Mouse (Mus musculus): Measurements from ENCODE around the gene Plbd2.
A peak's percentile ranks its signal among the peaks of the same experiment; 100 is the strongest.

The Plbd2 gene

DNA sequence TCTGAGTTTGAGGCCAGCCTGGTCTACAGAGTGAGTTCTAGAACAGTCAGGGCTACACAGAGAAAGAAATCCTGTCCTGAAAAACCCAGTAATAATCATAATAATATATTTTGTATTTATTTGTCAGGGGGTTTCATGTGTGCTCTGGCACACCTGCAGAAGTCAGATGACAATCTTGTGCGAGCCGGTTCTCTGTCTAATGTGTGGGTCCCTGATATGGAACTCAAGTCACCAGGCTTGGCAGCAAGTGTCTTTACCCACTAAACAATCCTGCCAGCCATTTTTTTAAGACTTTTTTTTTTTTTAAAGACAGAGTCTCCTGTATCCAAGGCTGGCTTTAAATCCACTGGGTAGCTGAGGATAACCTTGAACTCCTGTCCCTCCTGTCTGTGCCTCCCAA, 30.1 kb downstream of the Plbd2 start:
- no peak for DNase-seq (ENCODE audit: low read depth, low spot score)

DNA sequence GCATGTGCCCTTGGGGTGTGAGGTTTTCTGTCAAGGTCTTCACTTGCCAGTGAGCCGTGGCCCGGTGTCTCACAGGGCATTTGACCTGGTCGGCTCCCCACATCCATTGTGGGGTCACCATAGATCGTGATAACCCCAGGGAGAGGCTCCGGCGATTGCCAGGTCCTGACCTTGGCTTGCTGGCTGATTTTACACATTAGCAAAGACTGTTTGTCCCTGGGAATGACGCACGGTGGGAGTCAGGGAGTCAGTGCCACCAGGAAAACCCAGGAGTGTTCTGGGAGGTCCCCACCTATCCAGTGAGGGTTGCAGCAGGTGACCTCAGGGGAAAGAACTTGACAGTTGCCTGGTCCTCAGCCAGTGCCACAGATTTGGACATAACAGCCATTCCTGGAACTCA, 30.7 kb downstream of the Plbd2 start, which contains the start of gene Sdsl:
TSS of gene Sdsl (minus strand) at position 41 of the 400 bp plus-strand sequence.
- DNase-seq (ENCODE audit: low read depth, low spot score), result no peak

DNA sequence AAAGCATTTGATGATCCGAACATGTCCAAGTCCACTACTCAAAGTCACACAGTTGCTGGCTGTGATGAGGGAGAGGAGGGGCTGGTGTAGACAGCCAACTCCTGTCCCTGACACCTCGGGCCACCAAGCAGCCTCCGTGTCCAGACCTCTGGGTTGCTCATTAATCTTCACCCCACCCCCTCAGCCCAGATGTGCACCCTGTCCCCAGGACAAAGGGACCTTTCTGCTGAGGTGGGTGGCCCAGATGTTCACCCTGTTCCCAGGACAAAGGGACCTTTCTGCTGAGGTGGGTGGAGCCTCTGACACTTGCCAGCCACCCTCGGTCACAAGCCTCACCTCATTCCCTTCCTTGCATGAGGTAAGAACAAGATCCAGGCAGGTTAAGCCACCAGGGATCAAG, 31.9 kb downstream of the Plbd2 start:
- DNase-seq (ENCODE audit: low read depth, low spot score), result no peak

DNA sequence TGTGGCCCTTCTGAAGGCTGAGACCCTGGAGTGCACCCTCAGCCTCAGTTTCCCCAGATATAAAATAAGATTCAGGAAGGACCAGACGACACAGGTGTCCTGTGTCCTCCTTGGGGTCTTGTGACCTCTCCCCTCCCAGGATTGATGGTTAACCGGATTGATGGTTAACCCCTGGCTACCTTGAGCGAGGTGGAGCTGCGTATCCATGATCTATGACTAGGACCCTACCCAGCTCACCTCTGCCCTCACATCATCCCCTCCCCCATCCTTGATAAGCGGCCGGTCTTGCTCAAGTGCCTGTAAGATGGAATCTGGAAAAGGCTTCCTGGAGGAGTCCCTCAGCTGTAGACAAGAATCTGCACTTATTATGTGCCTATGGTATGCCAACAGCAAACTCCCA, 34.6 kb downstream of the Plbd2 start:
- DNase-seq (ENCODE audit: low read depth, low spot score), result no peak

DNA sequence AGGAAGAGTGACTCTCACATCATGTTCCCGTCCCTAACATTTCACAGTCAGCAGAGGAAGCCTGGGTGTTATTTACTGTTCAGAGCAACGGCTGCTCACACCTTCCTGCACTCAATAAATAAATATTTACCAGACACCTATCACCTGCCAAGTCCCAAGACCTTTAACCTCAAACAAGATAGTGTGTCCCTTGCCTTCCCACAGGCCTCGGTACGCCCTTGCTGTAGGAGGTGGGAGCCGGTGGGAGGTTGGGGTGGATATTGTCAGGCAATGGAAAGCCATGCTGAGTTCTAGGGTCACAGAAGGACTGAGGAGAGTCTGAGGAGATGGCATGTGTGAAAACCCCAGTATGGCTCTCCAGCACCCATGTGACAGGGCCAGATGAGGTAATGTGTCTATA, 35.1 kb downstream of the Plbd2 start:
- no peak for DNase-seq (ENCODE audit: low read depth, low spot score)

DNA sequence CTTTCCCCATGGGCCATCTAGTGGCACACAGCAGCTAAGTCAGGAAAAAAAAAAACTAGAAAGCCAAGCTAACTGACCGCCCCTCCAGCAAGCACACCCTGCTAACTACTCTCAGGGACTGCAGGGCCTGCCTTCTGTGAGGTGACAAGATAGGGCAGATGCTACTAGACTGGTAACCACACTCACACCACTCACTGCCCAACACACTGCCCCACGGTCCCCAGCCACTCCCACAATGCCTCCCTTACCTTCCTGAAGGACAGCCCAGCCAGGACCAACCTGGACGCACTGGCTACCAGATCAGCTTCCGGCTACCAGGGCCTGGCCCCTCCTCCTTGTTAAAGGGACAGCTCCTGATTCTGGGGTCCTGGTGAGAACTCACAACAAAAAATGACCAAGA, 36.4 kb downstream of the Plbd2 start:
- no peak for DNase-seq (ENCODE audit: low read depth, low spot score)

DNA sequence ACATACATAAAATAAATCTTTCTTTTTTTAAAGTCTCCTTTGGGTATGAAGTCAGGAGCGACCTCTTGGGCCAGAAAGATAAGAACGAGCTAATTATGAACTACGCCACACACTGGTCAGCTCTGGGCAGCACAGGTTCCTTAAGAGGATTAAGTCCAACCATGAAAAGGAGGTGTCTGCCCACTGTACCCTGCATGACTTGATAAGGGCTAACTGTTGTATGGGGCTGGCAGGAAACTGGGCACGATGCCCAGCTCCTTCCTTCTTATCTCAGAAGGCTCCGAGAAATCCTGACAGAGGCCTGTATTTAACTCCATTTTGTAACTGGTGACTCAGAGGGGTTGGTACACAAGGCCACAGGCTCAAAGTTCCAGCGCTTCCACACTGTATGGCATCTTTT, 37.6 kb downstream of the Plbd2 start:
- no peak for DNase-seq (ENCODE audit: low read depth, low spot score)

DNA sequence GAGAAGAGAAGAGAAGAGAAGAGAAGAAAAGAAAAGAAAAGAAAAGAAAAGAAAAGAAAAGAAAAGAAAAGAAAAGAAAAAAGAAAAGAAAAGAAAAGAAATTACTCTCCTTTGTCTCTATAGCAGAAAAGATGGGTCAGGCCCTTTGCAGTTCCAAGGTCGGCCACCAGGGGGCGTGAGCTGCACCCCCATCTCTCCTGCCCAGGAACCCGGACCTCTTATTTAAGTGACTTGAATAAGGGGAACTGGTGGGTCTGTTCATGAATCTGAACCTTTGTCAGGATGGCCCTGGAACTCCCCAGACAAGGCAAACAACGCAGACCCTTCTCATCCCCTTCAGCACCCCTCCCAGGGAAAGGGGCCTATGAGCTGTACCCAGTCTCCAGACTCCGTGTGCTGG, 38.4 kb downstream of the Plbd2 start:
- DNase-seq (ENCODE audit: low read depth, low spot score), result peak; percentile 68

DNA sequence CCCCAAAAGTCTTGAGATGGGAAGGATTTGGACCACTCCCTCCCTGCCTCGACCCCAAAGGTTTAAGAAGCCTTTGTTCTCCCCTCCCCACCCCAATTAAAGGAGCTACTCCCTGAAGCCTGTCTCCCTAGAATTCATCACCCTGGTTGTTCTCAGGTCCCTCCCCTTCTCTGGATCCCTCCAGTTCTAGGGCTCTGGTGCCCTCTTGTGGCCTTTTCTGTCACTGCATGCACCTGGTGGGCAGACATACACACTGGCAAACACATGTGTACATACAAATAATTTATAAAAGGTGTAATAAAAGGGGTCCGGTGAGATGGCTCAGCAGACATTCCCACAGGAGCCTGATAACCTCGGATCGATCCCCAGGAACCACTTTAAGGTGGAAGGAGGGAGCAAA, 39.1 kb downstream of the Plbd2 start:
- DNase-seq (ENCODE audit: low read depth, low spot score), result peak; percentile 82

DNA sequence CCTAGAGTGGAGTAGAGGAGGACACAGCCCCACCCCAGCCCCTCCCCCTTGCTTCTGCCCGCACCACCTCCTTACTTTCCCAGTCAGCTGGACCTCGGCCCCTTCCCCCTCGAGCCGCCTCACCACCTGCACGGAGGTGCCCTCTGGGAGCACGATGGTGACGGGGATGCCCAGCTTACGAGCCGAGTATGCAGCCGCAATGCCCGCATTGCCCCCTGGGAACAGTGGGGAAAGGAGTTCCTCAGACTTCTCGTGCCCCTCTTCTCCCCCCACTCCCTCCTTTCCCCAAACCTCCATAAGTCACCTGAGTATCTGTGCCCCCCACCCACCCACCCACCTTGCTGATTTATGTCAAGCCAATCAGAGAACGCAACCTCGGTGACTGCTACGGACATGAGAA, 41.5 kb downstream of the Plbd2 start:
- DNase-seq (ENCODE audit: low read depth, low spot score), result no peak

DNA sequence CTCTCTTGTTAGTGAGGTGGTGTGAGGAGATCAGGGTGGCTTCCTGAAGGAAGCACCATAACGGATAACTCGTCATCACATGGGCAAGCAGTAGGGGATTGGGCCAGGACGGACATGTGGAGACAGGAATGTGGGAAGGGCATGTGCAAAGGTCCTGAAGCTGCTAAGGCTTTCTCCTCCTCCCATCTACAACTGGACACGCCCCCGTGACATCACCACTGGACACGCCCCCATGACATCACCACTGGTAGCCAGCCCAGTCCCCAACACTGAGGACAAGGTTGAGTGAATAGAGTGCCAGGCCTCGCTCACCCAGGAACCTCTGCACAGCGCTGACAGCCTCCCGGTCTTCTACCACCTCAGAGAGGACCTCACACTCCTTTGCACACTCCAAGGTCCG, 44.3 kb downstream of the Plbd2 start:
- peak; percentile 92 for DNase-seq (ENCODE audit: low read depth, low spot score)

DNA sequence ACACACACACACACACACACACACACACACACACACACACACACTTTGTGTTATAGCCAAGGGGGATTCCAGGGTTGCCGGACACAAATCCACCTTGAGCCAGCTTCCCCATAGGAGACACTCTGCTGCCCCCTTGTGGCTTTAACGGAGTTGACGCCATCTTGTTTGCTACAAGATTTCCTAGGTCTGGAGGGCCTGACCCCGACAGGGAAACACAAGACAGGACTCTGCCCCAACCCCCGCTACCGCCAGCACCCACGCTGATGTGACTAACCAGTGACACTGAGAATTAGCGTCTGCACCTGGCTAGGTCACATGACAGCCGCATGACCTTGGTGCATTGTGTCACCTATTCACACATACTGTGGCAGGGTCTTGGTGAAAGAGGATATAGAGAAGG, 45.8 kb downstream of the Plbd2 start:
- peak; percentile 93 for DNase-seq (ENCODE audit: low read depth, low spot score)

DNA sequence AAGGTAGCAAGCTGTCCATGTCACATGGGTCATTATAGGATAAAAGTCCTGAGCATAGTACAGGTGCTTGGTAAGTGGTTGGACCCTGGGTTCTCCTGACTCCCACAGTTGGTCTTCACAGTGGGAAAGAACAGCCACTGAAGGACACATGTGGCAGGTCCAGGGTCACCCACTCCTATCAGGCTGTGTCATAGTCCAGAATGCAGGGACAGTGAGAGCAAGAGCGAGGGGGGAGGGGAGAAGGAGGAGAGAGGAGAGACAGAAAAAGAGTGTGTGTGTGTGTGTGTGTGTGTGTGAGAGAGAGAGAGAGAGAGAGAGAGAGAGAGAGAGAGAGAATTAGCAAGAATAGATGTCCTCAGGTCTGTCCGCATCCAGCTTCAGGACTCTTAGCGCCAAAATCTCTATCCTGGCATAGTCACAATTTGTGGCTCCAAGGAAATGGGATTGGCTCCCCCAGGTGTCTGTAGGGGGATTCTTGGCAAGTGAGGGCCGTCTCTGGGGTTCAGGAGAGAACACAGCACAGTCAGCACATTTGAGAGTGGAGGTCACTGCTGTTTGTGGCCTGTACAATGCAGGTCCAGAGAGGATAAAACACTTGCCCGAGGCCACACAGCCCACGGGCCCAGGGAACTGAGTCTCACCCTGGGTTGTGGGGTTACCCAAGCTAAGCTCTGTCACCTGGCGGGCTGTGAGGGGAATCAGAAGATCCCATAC, 46.4 kb downstream of the Plbd2 start:
- no peak for DNase-seq (ENCODE audit: low read depth, low spot score)

DNA sequence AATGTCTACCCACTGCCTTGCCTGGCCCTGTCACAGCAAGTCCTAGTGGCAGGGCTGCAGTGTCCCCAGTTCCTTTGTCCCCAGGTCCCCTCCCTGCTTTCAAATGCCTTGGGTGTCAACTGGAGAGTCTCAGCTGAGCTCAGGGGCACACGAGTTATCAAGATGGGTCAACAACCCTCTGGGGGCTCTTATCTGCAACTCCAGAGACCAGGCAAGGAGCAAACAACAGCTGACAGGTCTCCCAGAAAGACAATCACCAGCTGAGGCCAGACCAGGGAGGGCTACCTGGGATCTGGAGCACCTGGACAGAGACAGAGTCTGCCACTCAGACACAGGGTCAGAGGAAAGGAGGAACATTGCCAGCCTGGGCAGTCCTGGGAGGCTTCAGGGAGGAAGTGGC, 47.2 kb downstream of the Plbd2 start:
- no peak for DNase-seq (ENCODE audit: low read depth, low spot score)

DNA sequence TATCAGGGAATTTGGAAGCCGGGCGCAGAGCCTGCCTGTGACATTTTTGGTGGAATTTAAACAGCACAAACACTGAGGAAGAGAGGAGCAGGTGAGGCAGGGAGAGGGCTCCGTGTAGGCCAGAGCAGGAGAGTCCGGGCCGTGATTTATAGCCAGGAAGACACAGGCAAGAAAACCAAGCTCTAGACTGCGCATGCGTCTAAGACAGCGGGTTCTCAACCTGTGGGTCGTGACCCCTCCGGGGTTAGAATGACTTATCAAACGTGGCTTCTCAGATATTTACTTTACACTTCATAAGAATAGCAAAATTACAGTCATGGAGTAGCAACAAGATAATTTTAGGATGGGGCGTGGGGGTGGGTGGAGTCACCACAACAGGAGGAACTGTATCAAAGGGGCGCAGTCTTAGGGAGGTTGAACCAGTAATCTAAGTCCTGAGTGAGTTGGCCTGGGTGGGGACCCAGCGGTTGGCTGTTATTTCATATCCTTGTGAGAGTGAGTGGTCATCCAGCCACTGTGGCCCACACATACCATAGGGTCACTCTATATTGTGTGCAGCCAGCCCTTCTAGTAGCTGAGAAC, 48.6 kb downstream of the Plbd2 start:
- peak; percentile 61 for DNase-seq (ENCODE audit: low read depth, low spot score)

DNA sequence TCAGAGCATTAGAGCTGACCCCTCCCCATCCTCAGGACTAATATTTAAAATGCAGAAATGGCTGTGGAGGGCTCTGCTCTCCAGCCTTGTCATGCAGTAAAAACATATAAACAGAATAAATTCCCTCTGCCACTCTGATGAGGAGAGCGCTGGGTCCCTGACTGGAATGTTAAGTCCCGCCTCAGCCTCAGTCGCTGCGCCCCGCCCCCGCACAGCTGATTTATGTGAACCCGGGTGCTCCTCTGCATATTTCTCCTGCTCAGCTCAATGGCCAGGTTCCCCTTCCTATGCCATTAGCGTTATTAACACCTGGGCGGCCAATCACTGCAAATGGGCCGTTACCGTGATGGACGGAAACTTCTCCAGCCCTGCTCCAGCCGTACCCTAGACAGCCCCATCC, 56.1 kb downstream of the Plbd2 start:
- no peak for DNase-seq (ENCODE audit: low read depth, low spot score)

DNA sequence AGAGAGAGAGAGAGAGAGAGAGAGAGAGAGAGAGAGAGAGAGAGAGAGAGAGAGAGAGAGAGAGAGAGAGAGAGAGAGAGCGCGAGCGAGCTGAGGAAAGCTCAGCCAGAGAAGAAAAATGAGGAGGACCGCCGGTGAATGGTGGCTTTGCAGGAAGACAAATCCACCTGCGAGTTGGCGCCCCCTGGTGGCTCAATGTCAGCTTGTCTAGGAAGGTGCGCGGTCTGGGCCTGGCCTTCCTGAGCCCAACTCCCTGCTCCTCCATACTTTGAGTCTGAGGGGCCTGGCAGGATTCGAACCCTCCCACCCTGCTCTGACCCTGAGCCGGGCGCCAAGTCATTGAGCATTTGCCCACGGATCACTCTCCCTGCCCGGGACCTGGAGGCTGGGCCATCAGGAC, 62.7 kb downstream of the Plbd2 start:
- peak; percentile 94 for DNase-seq (ENCODE audit: low read depth, low spot score)

DNA sequence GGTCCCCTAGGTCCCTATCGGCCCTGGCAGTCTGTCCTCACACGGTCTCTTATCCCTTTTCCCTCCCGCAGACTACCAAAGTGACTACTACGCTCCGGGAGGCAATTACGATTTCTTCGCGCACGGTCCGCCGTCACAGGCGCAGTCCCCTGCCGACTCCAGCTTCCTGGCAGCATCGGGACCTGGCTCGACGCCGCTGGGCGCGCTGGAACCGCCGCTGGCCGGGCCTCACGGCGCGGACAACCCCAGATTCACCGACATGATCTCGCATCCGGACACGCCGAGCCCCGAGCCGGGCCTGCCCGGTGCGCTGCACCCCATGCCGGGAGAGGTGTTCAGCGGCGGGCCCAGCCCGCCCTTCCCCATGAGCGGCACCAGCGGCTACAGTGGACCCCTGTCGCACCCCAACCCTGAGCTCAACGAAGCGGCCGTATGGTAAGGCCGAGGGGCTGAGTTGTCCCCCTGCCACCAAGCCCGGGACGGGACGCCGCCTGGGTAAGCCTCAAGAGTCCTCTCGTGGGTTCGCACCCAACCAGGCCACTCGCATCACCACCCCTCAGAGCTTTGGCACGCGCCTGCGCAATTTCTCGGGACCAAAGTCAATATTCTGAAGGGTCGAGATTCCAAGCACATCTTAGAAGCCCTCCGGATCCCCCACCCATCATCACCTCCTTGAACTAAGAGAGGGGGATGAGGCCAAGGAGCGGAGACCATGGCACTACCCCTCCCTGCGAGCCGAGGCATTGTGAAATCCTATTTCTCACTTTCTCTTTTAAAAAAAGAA, 63.3 kb downstream of the Plbd2 start:
- DNase-seq (ENCODE audit: low read depth, low spot score), result no peak

DNA sequence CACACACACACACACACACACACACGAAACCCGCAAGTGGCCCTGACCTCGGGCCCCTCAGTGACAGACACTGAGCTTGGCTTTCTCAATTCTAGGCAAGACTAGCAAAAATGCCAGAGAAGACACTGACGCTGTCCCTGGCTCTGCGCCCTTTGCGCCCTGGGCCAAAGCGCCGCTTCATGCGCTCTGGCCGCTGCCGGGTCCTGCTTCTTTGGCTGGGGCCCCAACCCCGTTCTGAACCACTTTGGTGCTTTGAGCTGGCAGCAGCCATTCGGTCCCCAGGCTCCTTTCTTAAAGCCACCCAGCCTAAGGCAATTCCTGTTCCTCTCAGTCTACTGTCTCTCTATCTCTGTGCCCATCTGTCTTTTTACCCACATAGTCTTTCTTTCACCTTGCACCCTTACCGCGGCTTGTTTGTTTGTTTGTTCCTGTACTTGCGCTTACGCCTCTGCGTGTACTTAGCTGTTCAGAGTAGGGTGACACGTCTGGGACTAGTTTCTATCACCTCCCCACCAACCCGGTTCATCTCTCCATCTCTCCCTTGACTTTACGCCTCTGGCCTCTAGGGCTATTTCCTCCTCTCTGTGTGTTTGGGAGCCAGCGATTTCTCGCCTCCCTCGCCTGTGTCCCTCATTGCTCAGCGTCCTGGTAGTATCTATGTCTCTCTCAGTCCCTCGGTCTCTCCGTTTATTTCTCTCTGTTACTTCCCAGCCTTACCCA, 64.3 kb downstream of the Plbd2 start:
- DNase-seq (ENCODE audit: low read depth, low spot score), result peak; percentile 53

DNA sequence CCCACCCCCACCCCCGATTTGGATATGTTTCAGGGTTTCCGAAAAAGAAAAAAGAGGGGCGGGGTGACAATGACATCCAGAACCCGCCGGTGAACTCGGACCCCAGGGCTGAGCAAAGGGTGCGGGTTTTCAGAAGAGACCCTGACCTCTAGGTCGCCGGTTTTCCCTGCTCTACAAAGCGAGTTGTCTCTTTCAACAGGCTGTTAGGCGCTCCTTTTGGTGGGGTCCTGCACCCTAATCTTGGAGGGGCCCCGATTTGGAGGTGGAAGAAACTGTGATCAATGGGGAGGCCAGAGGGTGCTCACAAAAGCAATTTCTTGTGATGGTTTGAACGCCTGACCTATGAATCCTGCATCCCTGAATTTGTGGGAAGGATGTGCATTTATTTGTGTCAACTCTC, 65.0 kb downstream of the Plbd2 start:
- no peak for DNase-seq (ENCODE audit: low read depth, low spot score)

DNA sequence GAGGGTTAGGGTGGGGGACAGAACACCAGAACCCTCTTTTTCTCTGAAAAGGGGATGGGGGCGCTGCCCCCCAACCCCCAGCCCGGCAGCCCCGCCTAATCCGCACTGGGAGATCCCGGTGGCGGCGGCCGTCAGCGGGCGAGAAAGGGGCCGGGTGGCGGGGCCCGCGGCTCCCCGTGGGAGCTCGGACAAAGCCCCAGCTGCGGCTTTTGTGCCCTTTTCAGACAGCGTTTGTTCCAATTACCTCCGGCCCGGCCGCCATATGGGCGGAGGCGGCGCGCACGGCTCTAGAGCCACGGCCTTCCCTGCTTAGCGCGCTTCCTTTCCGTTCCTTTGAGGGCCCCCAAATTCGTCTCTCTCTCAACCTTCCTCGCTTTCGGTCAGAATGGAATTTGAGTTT, 65.4 kb downstream of the Plbd2 start:
- peak; percentile 48 for DNase-seq (ENCODE audit: low read depth, low spot score)

DNA sequence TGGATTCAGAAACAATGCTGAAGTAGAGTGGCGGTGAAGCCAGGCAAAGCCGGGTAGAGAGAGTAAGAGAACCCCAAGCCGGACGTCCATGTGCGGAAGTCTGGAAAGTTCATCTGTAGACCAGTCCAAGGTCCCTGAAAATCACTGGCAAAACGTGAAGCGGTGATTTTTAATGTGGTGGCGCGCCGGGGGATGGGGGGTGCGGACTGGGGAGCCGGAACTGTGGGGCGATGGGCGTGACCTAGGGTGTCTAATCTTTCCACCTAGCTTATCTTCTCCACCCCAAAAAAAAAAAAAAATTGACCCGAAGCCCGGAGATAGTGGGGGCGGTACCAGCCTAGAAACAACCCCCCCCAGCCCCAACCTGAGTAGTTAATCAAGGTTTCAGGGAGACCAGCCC, 65.9 kb downstream of the Plbd2 start:
- DNase-seq (ENCODE audit: low read depth, low spot score), result no peak
